ENCODE assay signal across 7 mouse cellular contexts in genomic region chr7:4835631-4836327, GRCm38 (mm10). TPM values are rescaled to one million over a fixed set of nuclear protein-coding genes. Genes with fewer than 3 reads are reported as not detected.
DNase-seq lines count a peak whose midpoint lies in the region; ATAC-seq and TF ChIP-seq lines count a peak whose summit lies in the region.

No protein-coding gene starts in this region.

- TF ChIP-seq EP300 in liver, postnatal 0 days (IDR thresholded peaks at IDR 0.05; ENCODE audit: low read depth), result no peak

- ATAC-seq in hindbrain, embryonic 13.5 days (ENCODE audit: low FRiP score), result no peak; the same call in 1 of the 2 replicates
- ATAC-seq in liver, postnatal 0 days, result peak; percentile 17; the same call in 1 of the 2 replicates
- no peak; the same call in 1 of the 2 replicates for ATAC-seq in stomach, embryonic 15.5 days (ENCODE audit: insufficient read depth, low FRiP score, low read depth)

- H3K36me3 ChIP-seq in hindbrain, embryonic 13.5 days, result peaks cover 22% of the 10 kb centered on the region
- no peaks in the 10 kb centered on the region for H3K36me3 ChIP-seq in liver, postnatal 0 days (replicated peaks; ENCODE audit: insufficient read depth, low read length)
- no peaks in the 10 kb centered on the region for H3K36me3 ChIP-seq in stomach, embryonic 15.5 days

- peak overlapping the region; percentile 82 for H3K4me2 ChIP-seq in hindbrain, embryonic 13.5 days
- peak overlapping the region; percentile 74 for H3K4me2 ChIP-seq in liver, postnatal 0 days (ENCODE audit: low read depth, low read length)
- H3K4me2 ChIP-seq in stomach, embryonic 15.5 days, result peak overlapping the region; percentile 88

- peak overlapping the region; percentile 62 for H3K4me3 ChIP-seq in hindbrain, embryonic 13.5 days
- H3K4me3 ChIP-seq in liver, postnatal 0 days (ENCODE audit: low read depth, low read length), result peak overlapping the region; percentile 37
- H3K4me3 ChIP-seq in stomach, embryonic 15.5 days (replicated peaks), result peak overlapping the region; percentile 46

- no peaks in the 10 kb centered on the region for H3K9me3 ChIP-seq in hindbrain, embryonic 13.5 days
- H3K9me3 ChIP-seq in liver, postnatal 0 days (ENCODE audit: low read length), result no peaks in the 10 kb centered on the region
- H3K9me3 ChIP-seq in stomach, embryonic 15.5 days, result no peaks in the 10 kb centered on the region

- DNase-seq in testis, postnatal 10 days (ENCODE audit: low spot score), result peak; percentile 59
- DNase-seq in testis, postnatal 14 days (ENCODE audit: low spot score), result no peak
- no peak for DNase-seq in liver, postnatal 0 days
- no peak for DNase-seq in right cerebral cortex, postnatal 4 days
- DNase-seq in adrenal gland, postnatal 10 days, result no peak

- WGBS in hindbrain, embryonic 13.5 days, result 5% methylated on average over 33 of the region's 34 CpGs
- WGBS in liver, postnatal 0 days (ENCODE audit: insufficient replicate concordance), result 4% methylated on average over 30 of the region's 34 CpGs
- 4% methylated on average over 33 of the region's 34 CpGs for WGBS in stomach, embryonic 15.5 days

- H3K27ac ChIP-seq in hindbrain, embryonic 13.5 days, result peak overlapping the region; percentile 94
- no peak overlapping the region for H3K27ac ChIP-seq in liver, postnatal 0 days (ENCODE audit: low read depth)
- H3K27ac ChIP-seq in stomach, embryonic 15.5 days, result no peak overlapping the region

- H3K9ac ChIP-seq in hindbrain, embryonic 13.5 days, result peak overlapping the region; percentile 85
- no peak overlapping the region for H3K9ac ChIP-seq in liver, postnatal 0 days (replicated peaks)
- peak overlapping the region; percentile 16; the same call in 1 of the 2 replicates for H3K9ac ChIP-seq in stomach, embryonic 15.5 days

- peaks cover 55% of the 10 kb centered on the region for H3K27me3 ChIP-seq in hindbrain, embryonic 13.5 days
- peaks cover 62% of the 10 kb centered on the region for H3K27me3 ChIP-seq in liver, postnatal 0 days (ENCODE audit: insufficient read depth, low read length)
- peaks cover 32% of the 10 kb centered on the region for H3K27me3 ChIP-seq in stomach, embryonic 15.5 days (replicated peaks)

- peaks cover 24% of the 10 kb centered on the region for H3K4me1 ChIP-seq in hindbrain, embryonic 13.5 days (replicated peaks)
- H3K4me1 ChIP-seq in liver, postnatal 0 days (ENCODE audit: insufficient read depth), result peaks cover 7% of the 10 kb centered on the region; the same call in 1 of the 2 replicates
- H3K4me1 ChIP-seq in stomach, embryonic 15.5 days, result peaks cover 8% of the 10 kb centered on the region

- TF ChIP-seq CTCF in liver, postnatal 0 days (IDR thresholded peaks at IDR 0.05; ENCODE audit: low read depth), result no peak

RNA-seq across cellular contexts. Expression of gene Shisa7, which starts 8.7 kb away (rescaled TPM):
- polyA plus RNA-seq in hindbrain, embryonic 13.5 days (2015; fragmentation: Nextera tagmentation; extraction: Ambion mirVana), result 10.9 and 11.6 TPM in 2 replicates
- not detected in 2 replicates for polyA plus RNA-seq in liver, postnatal 0 days (2015; fragmentation: Nextera tagmentation; extraction: Ambion mirVana)
- polyA plus RNA-seq in stomach, embryonic 15.5 days (2015; fragmentation: Nextera tagmentation; extraction: Ambion mirVana), result 0.36 and 0.44 TPM in 2 replicates
- total RNA-seq in adrenal gland, postnatal 10 days (2021), result 1 to 10 TPM; 1.3 to 3.1 TPM

RNA-seq across cellular contexts. Expression of gene Ube2s, which starts 23.4 kb away (rescaled TPM):
- 252 and 267 TPM in 2 replicates for polyA plus RNA-seq in hindbrain, embryonic 13.5 days (2015; fragmentation: Nextera tagmentation; extraction: Ambion mirVana)
- 135 and 139 TPM in 2 replicates for polyA plus RNA-seq in liver, postnatal 0 days (2015; fragmentation: Nextera tagmentation; extraction: Ambion mirVana)
- polyA plus RNA-seq in stomach, embryonic 15.5 days (2015; fragmentation: Nextera tagmentation; extraction: Ambion mirVana), result 306 and 315 TPM in 2 replicates
- 100 to 1,000 TPM; 122 to 126 TPM for total RNA-seq in adrenal gland, postnatal 10 days (2021)

RNA-seq across cellular contexts. Expression of gene Isoc2b, which starts 34.3 kb away (rescaled TPM):
- polyA plus RNA-seq in hindbrain, embryonic 13.5 days (2015; fragmentation: Nextera tagmentation; extraction: Ambion mirVana), result 3.9 and 4.9 TPM in 2 replicates
- 8.0 and 8.3 TPM in 2 replicates for polyA plus RNA-seq in liver, postnatal 0 days (2015; fragmentation: Nextera tagmentation; extraction: Ambion mirVana)
- polyA plus RNA-seq in stomach, embryonic 15.5 days (2015; fragmentation: Nextera tagmentation; extraction: Ambion mirVana), result 12.9 and 14.4 TPM in 2 replicates
- 10 to 100 TPM in 1 of 2 experiments, 1 to 10 TPM in 1; 6.8 to 13.3 TPM for total RNA-seq in adrenal gland, postnatal 10 days (2021)

RNA-seq across cellular contexts. Expression of gene Isoc2a, which starts 41.2 kb away (rescaled TPM):
- polyA plus RNA-seq in hindbrain, embryonic 13.5 days (2015; fragmentation: Nextera tagmentation; extraction: Ambion mirVana), result 0.75 and 0.78 TPM in 2 replicates
- 2.3 and 2.4 TPM in 2 replicates for polyA plus RNA-seq in liver, postnatal 0 days (2015; fragmentation: Nextera tagmentation; extraction: Ambion mirVana)
- polyA plus RNA-seq in stomach, embryonic 15.5 days (2015; fragmentation: Nextera tagmentation; extraction: Ambion mirVana), result 1.1 and 1.3 TPM in 2 replicates
- total RNA-seq in adrenal gland, postnatal 10 days (2021), result 10 to 100 TPM; 52.8 to 56.8 TPM

RNA-seq across cellular contexts. Expression of gene Rpl28, which starts 43.1 kb away (rescaled TPM):
- polyA plus RNA-seq in hindbrain, embryonic 13.5 days (2015; fragmentation: Nextera tagmentation; extraction: Ambion mirVana), result 239 and 250 TPM in 2 replicates
- polyA plus RNA-seq in liver, postnatal 0 days (2015; fragmentation: Nextera tagmentation; extraction: Ambion mirVana), result 280 and 288 TPM in 2 replicates
- polyA plus RNA-seq in stomach, embryonic 15.5 days (2015; fragmentation: Nextera tagmentation; extraction: Ambion mirVana), result 309 and 356 TPM in 2 replicates
- 1,000 to 10,000 TPM; 1,057 to 1,113 TPM for total RNA-seq in adrenal gland, postnatal 10 days (2021)
